ENCODE assay signal across 10 mouse cellular contexts in the genomic region with DNA sequence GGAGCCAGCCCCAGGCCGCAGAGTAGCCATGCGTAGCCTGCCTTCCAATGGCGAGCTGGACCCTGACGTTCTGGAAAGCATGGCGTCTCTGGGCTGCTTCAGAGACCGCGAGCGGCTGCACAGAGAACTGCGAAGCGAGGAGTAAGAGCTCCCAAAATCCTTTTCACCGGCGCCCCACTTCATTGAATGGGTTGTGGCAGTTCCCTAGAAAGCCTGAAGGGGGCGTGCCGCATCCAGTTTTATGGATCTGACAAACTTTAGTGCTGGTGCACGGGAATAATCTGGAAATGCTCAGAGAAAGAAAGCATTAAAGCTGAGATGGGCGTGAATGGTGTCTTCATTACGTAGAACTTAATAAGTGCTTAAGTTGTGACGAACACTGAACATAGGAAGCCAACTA. TPM values are rescaled to one million over a fixed set of nuclear protein-coding genes. Genes with fewer than 3 reads are reported as not detected.
DNase-seq lines count a peak whose midpoint lies in the region; ATAC-seq and TF ChIP-seq lines count a peak whose summit lies in the region.
"Had no signal": no experiment of that assay in that cellular context is flagged by ENCODE, and none has a peak within 500 bp of the region (broad histone marks: within the 10 kb centered on the region; RNA-seq: fewer than 3 reads in every experiment).

No protein-coding gene starts in this region.

- peak; percentile 73 for DNase-seq in intestine, embryonic 14.5 days (ENCODE audit: low spot score)
- DNase-seq in CD4-positive, CD25-positive, alpha-beta regulatory T cell, adult 2 months (ENCODE audit: low read depth, low spot score) = peak; percentile 52
- DNase-seq in Muller cell, postnatal 12 days (ENCODE audit: inconsistent ontology term) = peak; percentile 26
- DNase-seq in limb, embryonic 14.5 days (ENCODE audit: low spot score) = peak; percentile 24
- DNase-seq in frontal cortex, postnatal 10 days (ENCODE audit: low spot score in 2 of 2) = no peak

- H3K27ac ChIP-seq in intestine, embryonic 14.5 days (ENCODE audit: low read depth) = no peak overlapping the region
- H3K27ac ChIP-seq in intestine, embryonic 15.5 days = no peak overlapping the region
- no peak overlapping the region for H3K27ac ChIP-seq in limb, embryonic 14.5 days (replicated peaks; ENCODE audit: low read depth, low read length)
- no peak overlapping the region for H3K27ac ChIP-seq in neural tube, embryonic 12.5 days
- H3K27ac ChIP-seq: embryonic facial prominence, embryonic 13.5 days; limb, embryonic 13.5 days had no signal

- H3K4me3 ChIP-seq in intestine, embryonic 14.5 days (ENCODE audit: low read depth, low read length) = no peak overlapping the region
- no peak overlapping the region for H3K4me3 ChIP-seq in intestine, embryonic 15.5 days (replicated peaks)
- no peak overlapping the region for H3K4me3 ChIP-seq in limb, embryonic 14.5 days (replicated peaks; ENCODE audit: low read length)
- H3K4me3 ChIP-seq in neural tube, embryonic 12.5 days = no peak overlapping the region
- H3K4me3 ChIP-seq: embryonic facial prominence, embryonic 13.5 days; limb, embryonic 13.5 days had no signal

- H3K27me3 ChIP-seq in intestine, embryonic 14.5 days (replicated peaks; ENCODE audit: control insufficient read depth, insufficient read depth, low read length) = no peaks in the 10 kb centered on the region
- no peaks in the 10 kb centered on the region for H3K27me3 ChIP-seq in intestine, embryonic 15.5 days (replicated peaks)
- H3K27me3 ChIP-seq in limb, embryonic 14.5 days (ENCODE audit: control insufficient read depth, insufficient read depth, low read length) = no peaks in the 10 kb centered on the region
- no peaks in the 10 kb centered on the region for H3K27me3 ChIP-seq in neural tube, embryonic 12.5 days (replicated peaks)
- H3K27me3 ChIP-seq: embryonic facial prominence, embryonic 13.5 days; limb, embryonic 13.5 days had no signal

- no peak overlapping the region for H3K4me2 ChIP-seq in intestine, embryonic 14.5 days (ENCODE audit: low read length)
- H3K4me2 ChIP-seq in intestine, embryonic 15.5 days (replicated peaks) = no peak overlapping the region
- no peak overlapping the region for H3K4me2 ChIP-seq in limb, embryonic 14.5 days (replicated peaks; ENCODE audit: low read depth, low read length, severe bottlenecking)
- no peak overlapping the region for H3K4me2 ChIP-seq in neural tube, embryonic 12.5 days (replicated peaks)
- H3K4me2 ChIP-seq: embryonic facial prominence, embryonic 13.5 days; limb, embryonic 13.5 days had no signal

- no peak overlapping the region for H3K9ac ChIP-seq in intestine, embryonic 14.5 days (ENCODE audit: low read length)
- no peak overlapping the region for H3K9ac ChIP-seq in intestine, embryonic 15.5 days
- no peak overlapping the region for H3K9ac ChIP-seq in limb, embryonic 14.5 days (ENCODE audit: low read depth, low read length, severe bottlenecking)
- no peak overlapping the region for H3K9ac ChIP-seq in neural tube, embryonic 12.5 days
- H3K9ac ChIP-seq: embryonic facial prominence, embryonic 13.5 days; limb, embryonic 13.5 days had no signal

- no peaks in the 10 kb centered on the region for H3K4me1 ChIP-seq in intestine, embryonic 14.5 days (replicated peaks; ENCODE audit: control insufficient read depth, insufficient read depth, low read length)
- H3K4me1 ChIP-seq in intestine, embryonic 15.5 days (replicated peaks) = no peaks in the 10 kb centered on the region
- H3K4me1 ChIP-seq in limb, embryonic 14.5 days (ENCODE audit: control insufficient read depth, insufficient read depth, low read length) = no peaks in the 10 kb centered on the region
- no peaks in the 10 kb centered on the region for H3K4me1 ChIP-seq in neural tube, embryonic 12.5 days
- H3K4me1 ChIP-seq: limb, embryonic 13.5 days had no signal

- no peaks in the 10 kb centered on the region for H3K9me3 ChIP-seq in intestine, embryonic 14.5 days (ENCODE audit: control insufficient read depth, low read length)
- no peaks in the 10 kb centered on the region for H3K9me3 ChIP-seq in intestine, embryonic 15.5 days
- H3K9me3 ChIP-seq in limb, embryonic 14.5 days (ENCODE audit: control insufficient read depth, low read length) = no peaks in the 10 kb centered on the region
- no peaks in the 10 kb centered on the region for H3K9me3 ChIP-seq in neural tube, embryonic 12.5 days
- H3K9me3 ChIP-seq: embryonic facial prominence, embryonic 13.5 days; limb, embryonic 13.5 days had no signal

- TF ChIP-seq POLR2A in limb, embryonic 14.5 days (IDR thresholded peaks at IDR 0.05; ENCODE audit: borderline replicate concordance, extremely low read depth, insufficient read depth, insufficient read length) = no peak

- no peak for ATAC-seq in intestine, embryonic 14.5 days (replicated peaks; ENCODE audit: low FRiP score, low TSS enrichment, low read depth)
- ATAC-seq in intestine, embryonic 15.5 days = no peak
- ATAC-seq in common myeloid progenitor, adult 5-6 weeks (replicated peaks; ENCODE audit: low read depth, poor library complexity, severe bottlenecking) = peak; percentile 68
- ATAC-seq in limb, embryonic 14.5 days (ENCODE audit: low FRiP score, low read depth) = no peak
- ATAC-seq in neural tube, embryonic 12.5 days (ENCODE audit: low FRiP score, low read depth) = 0 out of 2 replicates have a peak, but pooled peaks have one; percentile 37

- 51% methylated on average over 18 of the region's 18 CpGs for WGBS in intestine, embryonic 14.5 days
- 55% methylated on average over 18 of the region's 18 CpGs for WGBS in intestine, embryonic 15.5 days
- 51% methylated on average over 18 of the region's 18 CpGs for WGBS in limb, embryonic 14.5 days
- 37% methylated on average over 18 of the region's 18 CpGs for WGBS in neural tube, embryonic 12.5 days

- peaks cover 79% of the 10 kb centered on the region for H3K36me3 ChIP-seq in intestine, embryonic 14.5 days (ENCODE audit: control insufficient read depth, insufficient read depth, low read length)
- peaks cover 9% of the 10 kb centered on the region; the same call in 1 of the 2 replicates for H3K36me3 ChIP-seq in intestine, embryonic 15.5 days
- peaks cover 86% of the 10 kb centered on the region for H3K36me3 ChIP-seq in limb, embryonic 14.5 days (ENCODE audit: control insufficient read depth, insufficient read depth, low read length)
- H3K36me3 ChIP-seq in neural tube, embryonic 12.5 days = peaks cover 90% of the 10 kb centered on the region

RNA-seq across cellular contexts. Expression of a gene that starts 14.7 kb away (rescaled TPM):
- polyA plus RNA-seq in intestine, embryonic 14.5 days (2014; fragmentation: Nextera tagmentation; extraction: Ambion mirVana) = 1.7 and 1.9 TPM in 2 replicates
- polyA plus RNA-seq in intestine, embryonic 15.5 days (2015; fragmentation: Nextera tagmentation; extraction: Ambion mirVana) = 0.63 and 1.1 TPM in 2 replicates
- not detected in 2 replicates for total RNA-seq in common myeloid progenitor, adult 5-6 weeks (2017)
- 26.4 and 33.0 TPM in 2 replicates for polyA plus RNA-seq in limb, embryonic 14.5 days (2012; rRNA removed)
- 1.3 and 1.7 TPM in 2 replicates for polyA plus RNA-seq in limb, embryonic 14.5 days (2014; fragmentation: Nextera tagmentation; extraction: Ambion mirVana)
- 5.0 and 5.5 TPM in 2 replicates for polyA plus RNA-seq in neural tube, embryonic 12.5 days (2016; fragmentation: Nextera tagmentation; extraction: Ambion mirVana)

RNA-seq across cellular contexts. Expression of a gene that starts 20.0 kb away (rescaled TPM):
- 0.66 and 0.85 TPM in 2 replicates for polyA plus RNA-seq in intestine, embryonic 14.5 days (2014; fragmentation: Nextera tagmentation; extraction: Ambion mirVana)
- 2.2 and 3.6 TPM in 2 replicates for polyA plus RNA-seq in intestine, embryonic 15.5 days (2015; fragmentation: Nextera tagmentation; extraction: Ambion mirVana)
- total RNA-seq in common myeloid progenitor, adult 5-6 weeks (2017) = 6.6 and 8.3 TPM in 2 replicates
- polyA plus RNA-seq in limb, embryonic 14.5 days (2012; rRNA removed) = 0.17 and 0.24 TPM in 2 replicates
- polyA plus RNA-seq in limb, embryonic 14.5 days (2014; fragmentation: Nextera tagmentation; extraction: Ambion mirVana) = 0.17 and 0.46 TPM in 2 replicates
- 0.11 and 0.14 TPM in 2 replicates for polyA plus RNA-seq in neural tube, embryonic 12.5 days (2016; fragmentation: Nextera tagmentation; extraction: Ambion mirVana)

RNA-seq across cellular contexts. Expression of a gene that starts 20.2 kb away (rescaled TPM):
- polyA plus RNA-seq in intestine, embryonic 14.5 days (2014; fragmentation: Nextera tagmentation; extraction: Ambion mirVana) = 102 and 105 TPM in 2 replicates
- 92.4 and 98.2 TPM in 2 replicates for polyA plus RNA-seq in intestine, embryonic 15.5 days (2015; fragmentation: Nextera tagmentation; extraction: Ambion mirVana)
- total RNA-seq in common myeloid progenitor, adult 5-6 weeks (2017) = 28.6 and 43.6 TPM in 2 replicates
- polyA plus RNA-seq in limb, embryonic 14.5 days (2012; rRNA removed) = 55.6 and 72.9 TPM in 2 replicates
- 77.5 and 82.5 TPM in 2 replicates for polyA plus RNA-seq in limb, embryonic 14.5 days (2014; fragmentation: Nextera tagmentation; extraction: Ambion mirVana)
- 119 and 122 TPM in 2 replicates for polyA plus RNA-seq in neural tube, embryonic 12.5 days (2016; fragmentation: Nextera tagmentation; extraction: Ambion mirVana)

RNA-seq across cellular contexts. Expression of a gene that starts 34.8 kb away (rescaled TPM):
- polyA plus RNA-seq in intestine, embryonic 14.5 days (2014; fragmentation: Nextera tagmentation; extraction: Ambion mirVana) = 63.6 and 66.9 TPM in 2 replicates
- 63.7 and 66.8 TPM in 2 replicates for polyA plus RNA-seq in intestine, embryonic 15.5 days (2015; fragmentation: Nextera tagmentation; extraction: Ambion mirVana)
- 33.0 and 37.9 TPM in 2 replicates for total RNA-seq in common myeloid progenitor, adult 5-6 weeks (2017)
- polyA plus RNA-seq in limb, embryonic 14.5 days (2012; rRNA removed) = 161 and 223 TPM in 2 replicates
- 44.4 and 51.2 TPM in 2 replicates for polyA plus RNA-seq in limb, embryonic 14.5 days (2014; fragmentation: Nextera tagmentation; extraction: Ambion mirVana)
- polyA plus RNA-seq in neural tube, embryonic 12.5 days (2016; fragmentation: Nextera tagmentation; extraction: Ambion mirVana) = 96.5 and 98.5 TPM in 2 replicates

RNA-seq across cellular contexts. Expression of a gene that starts 46.3 kb away (rescaled TPM):
- polyA plus RNA-seq in intestine, embryonic 14.5 days (2014; fragmentation: Nextera tagmentation; extraction: Ambion mirVana) = 7.3 and 8.5 TPM in 2 replicates
- polyA plus RNA-seq in intestine, embryonic 15.5 days (2015; fragmentation: Nextera tagmentation; extraction: Ambion mirVana) = 8.1 and 9.0 TPM in 2 replicates
- total RNA-seq in common myeloid progenitor, adult 5-6 weeks (2017) = 142 and 149 TPM in 2 replicates
- 86.9 and 112 TPM in 2 replicates for polyA plus RNA-seq in limb, embryonic 14.5 days (2012; rRNA removed)
- polyA plus RNA-seq in limb, embryonic 14.5 days (2014; fragmentation: Nextera tagmentation; extraction: Ambion mirVana) = 7.9 and 8.7 TPM in 2 replicates
- 11.1 and 13.9 TPM in 2 replicates for polyA plus RNA-seq in neural tube, embryonic 12.5 days (2016; fragmentation: Nextera tagmentation; extraction: Ambion mirVana)

Comparison
In these comparisons a context has a peak if more than half of its experiments do, and no peak if none do; other contexts are left out.
1. ATAC-seq: peak in common myeloid progenitor, adult 5-6 weeks (single experiment) and neural tube, embryonic 12.5 days (single experiment); none in intestine, embryonic 14.5 days (single experiment), intestine, embryonic 15.5 days (single experiment) and limb, embryonic 14.5 days (single experiment).
2. DNase-seq: peak in intestine, embryonic 14.5 days (single experiment), CD4-positive, CD25-positive, alpha-beta regulatory T cell, adult 2 months (single experiment), Muller cell, postnatal 12 days (single experiment) and limb, embryonic 14.5 days (single experiment); none in frontal cortex, postnatal 10 days (0 of 2).